24 mouse cellular contexts compared by ENCODE assay signal in the genomic region with DNA sequence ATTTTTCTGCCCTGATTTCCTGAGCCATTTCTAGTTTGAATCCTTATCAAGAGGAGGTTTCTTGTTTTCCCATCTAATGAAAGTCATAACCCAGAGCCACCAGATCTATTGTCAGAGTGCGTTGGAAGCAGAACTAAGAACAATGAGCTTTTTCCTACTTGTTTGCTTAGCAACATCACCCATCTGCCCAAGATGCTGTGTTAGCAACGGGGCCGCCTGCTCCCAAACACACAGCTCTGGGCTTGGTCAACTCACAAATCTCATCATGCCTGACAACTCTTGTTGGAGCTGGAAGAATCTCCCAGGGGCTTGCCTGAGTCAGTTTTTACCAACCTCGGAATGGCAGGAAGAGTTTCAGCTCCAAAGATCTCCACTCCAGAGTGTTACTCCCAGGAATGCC.
"Had no signal": no experiment of that assay in that cellular context is flagged by ENCODE, and none has a peak within 500 bp of the region (broad histone marks: within the 10 kb centered on the region; RNA-seq: fewer than 3 reads in every experiment).

No protein-coding gene starts in this region.

- H3K4me1 ChIP-seq: liver, embryonic 13.5 days; liver, embryonic 15.5 days had no signal

- H3K4me3 ChIP-seq: heart, adult 2 months; heart, embryonic 13.5 days; heart, embryonic 15.5 days; kidney, embryonic 15.5 days; limb, embryonic 13.5 days; limb, embryonic 15.5 days; liver, embryonic 13.5 days; liver, embryonic 15.5 days had no signal

- H3K27ac ChIP-seq: heart, adult 2 months; heart, embryonic 13.5 days; heart, embryonic 15.5 days; hindbrain, embryonic 14.5 days; hindbrain, postnatal 0 days; kidney, embryonic 15.5 days; kidney, postnatal 0 days; limb, embryonic 13.5 days; limb, embryonic 15.5 days; liver, embryonic 13.5 days; liver, embryonic 15.5 days had no signal

- DNase-seq: forebrain, postnatal 0 days; gastrocnemius, postnatal 14 days; gastrocnemius, postnatal 36 days; heart, adult 11 months; heart, adult 2 months; heart, postnatal 14 days; heart, postnatal 36 days; kidney, adult 11 months; kidney, adult 2 months; kidney, adult 9 months; kidney, postnatal 14 days; kidney, postnatal 36 days; layer of hippocampus, postnatal 36 days; left cerebral cortex, postnatal 4 days; liver, embryonic 13.5 days had no signal
